ENCODE assay signal across 8 mouse cellular contexts in genomic region chr5:114825978-114826691, GRCm38 (mm10). TPM values are rescaled to one million over a fixed set of nuclear protein-coding genes. Genes with fewer than 3 reads are reported as not detected.
DNase-seq lines count a peak whose midpoint lies in the region; ATAC-seq and TF ChIP-seq lines count a peak whose summit lies in the region.

No protein-coding gene starts in this region.

- H3K4me1 ChIP-seq in forebrain, embryonic 15.5 days, result peaks cover 15% of the 10 kb centered on the region
- H3K4me1 ChIP-seq in intestine, postnatal 0 days (replicated peaks; ENCODE audit: control insufficient read depth, insufficient read depth, low read length), result no peaks in the 10 kb centered on the region
- no peaks in the 10 kb centered on the region; the same call in 1 of the 2 replicates for H3K4me1 ChIP-seq in lung, adult 2 months (ENCODE audit: control insufficient read depth, insufficient read depth, low read length)
- H3K4me1 ChIP-seq in neural tube, embryonic 15.5 days, result peaks cover 14% of the 10 kb centered on the region

- H3K27ac ChIP-seq in layer of hippocampus, adult 2 months, result no peak overlapping the region
- H3K27ac ChIP-seq in forebrain, embryonic 15.5 days (replicated peaks), result peak overlapping the region; percentile 57; the same call in 1 of the 2 replicates
- peak overlapping the region; percentile 41 for H3K27ac ChIP-seq in intestine, postnatal 0 days (ENCODE audit: low read depth, low read length)
- peak overlapping the region; percentile 65 for H3K27ac ChIP-seq in neural tube, embryonic 15.5 days (replicated peaks)

- WGBS in forebrain, embryonic 15.5 days, result 12% methylated on average over 27 of the region's 27 CpGs
- 4% methylated on average over 27 of the region's 27 CpGs for WGBS in intestine, postnatal 0 days
- 7% methylated on average over 27 of the region's 27 CpGs for WGBS in lung, adult 2 months
- WGBS in neural tube, embryonic 15.5 days, result 9% methylated on average over 27 of the region's 27 CpGs

- peak overlapping the region; percentile 36 for H3K9ac ChIP-seq in forebrain, embryonic 15.5 days (replicated peaks)
- no peak overlapping the region for H3K9ac ChIP-seq in intestine, postnatal 0 days (ENCODE audit: low read depth, low read length)
- peak overlapping the region; percentile 34 for H3K9ac ChIP-seq in neural tube, embryonic 15.5 days (replicated peaks)

- no peaks in the 10 kb centered on the region for H3K27me3 ChIP-seq in forebrain, embryonic 15.5 days
- H3K27me3 ChIP-seq in intestine, postnatal 0 days (replicated peaks; ENCODE audit: control insufficient read depth, insufficient read depth, low read length), result no peaks in the 10 kb centered on the region
- H3K27me3 ChIP-seq in neural tube, embryonic 15.5 days (replicated peaks), result no peaks in the 10 kb centered on the region

- 0 out of 2 replicates have a peak, but pooled peaks cover 3% of the 10 kb centered on the region for H3K36me3 ChIP-seq in forebrain, embryonic 15.5 days
- H3K36me3 ChIP-seq in intestine, postnatal 0 days (ENCODE audit: control insufficient read depth, insufficient read depth), result no peaks in the 10 kb centered on the region
- 0 out of 2 replicates have a peak, but pooled peaks cover 4% of the 10 kb centered on the region for H3K36me3 ChIP-seq in neural tube, embryonic 15.5 days

- TF ChIP-seq CTCF in layer of hippocampus, adult 2 months (conservative IDR thresholded peaks at IDR 0.05), result peak; percentile 27; the same call in 1 of the 2 replicates
- TF ChIP-seq CTCF in intestine, postnatal 0 days (IDR thresholded peaks at IDR 0.05; ENCODE audit: low read depth), result peak; percentile 46
- TF ChIP-seq CTCF in lung, adult 2 months (IDR thresholded peaks at IDR 0.05; ENCODE audit: insufficient read depth, low read length), result no peak

- H3K4me3 ChIP-seq in layer of hippocampus, adult 2 months, result peak overlapping the region; percentile 39; the same call in 1 of the 2 replicates
- peak overlapping the region; percentile 39 for H3K4me3 ChIP-seq in forebrain, embryonic 15.5 days
- peak overlapping the region; percentile 37 for H3K4me3 ChIP-seq in intestine, postnatal 0 days (ENCODE audit: low read depth, low read length)
- H3K4me3 ChIP-seq in lung, adult 2 months (replicated peaks; ENCODE audit: extremely low read depth, low read depth, low read length), result peak overlapping the region; percentile 36
- peak overlapping the region; percentile 36 for H3K4me3 ChIP-seq in neural tube, embryonic 15.5 days (replicated peaks)

- peak; percentile 62 for ATAC-seq in forebrain, embryonic 15.5 days (replicated peaks)
- ATAC-seq in intestine, postnatal 0 days, result peak; percentile 96
- peak; percentile 74 for ATAC-seq in neural tube, embryonic 15.5 days (ENCODE audit: low FRiP score)

- no peak for DNase-seq in layer of hippocampus, adult 2 months (ENCODE audit: low spot score in 2 of 2)
- no peak for DNase-seq in layer of hippocampus, adult 9-11 months
- peak; percentile 77 for DNase-seq in cerebellum, adult 11-12 months
- peak; percentile 53 for DNase-seq in lung, adult 2 months
- DNase-seq in thymus, postnatal 4 days, result peak; percentile 95

- H3K4me2 ChIP-seq in forebrain, embryonic 15.5 days (replicated peaks), result peak overlapping the region; percentile 62
- H3K4me2 ChIP-seq in intestine, postnatal 0 days (replicated peaks; ENCODE audit: low read depth), result peak overlapping the region; percentile 63
- H3K4me2 ChIP-seq in neural tube, embryonic 15.5 days, result peak overlapping the region; percentile 75

- no peak for TF ChIP-seq POLR2A in lung, adult 2 months (IDR thresholded peaks at IDR 0.05; ENCODE audit: borderline replicate concordance, extremely low read depth, low read depth, low read length)

- no peaks in the 10 kb centered on the region; the same call in 1 of the 2 replicates for H3K9me3 ChIP-seq in forebrain, embryonic 15.5 days
- no peaks in the 10 kb centered on the region for H3K9me3 ChIP-seq in intestine, postnatal 0 days (ENCODE audit: control insufficient read depth)
- H3K9me3 ChIP-seq in neural tube, embryonic 15.5 days (replicated peaks), result no peaks in the 10 kb centered on the region

RNA-seq across cellular contexts. Expression of gene 1500011B03Rik, which starts 2.9 kb away (rescaled TPM):
- total RNA-seq in layer of hippocampus, adult 2 months (2021), result 100 to 1,000 TPM; 136 to 154 TPM
- 215 and 218 TPM in 2 replicates for polyA plus RNA-seq in forebrain, embryonic 15.5 days (2015; fragmentation: Nextera tagmentation; extraction: Ambion mirVana)
- polyA plus RNA-seq in intestine, postnatal 0 days (2015; fragmentation: Nextera tagmentation; extraction: Ambion mirVana), result 59.0 and 60.5 TPM in 2 replicates
- polyA plus RNA-seq in lung, adult 2 months (2012; rRNA removed), result 16.7 and 26.0 TPM in 2 replicates
- polyA plus RNA-seq in neural tube, embryonic 15.5 days (2015; fragmentation: Nextera tagmentation; extraction: Ambion mirVana), result 254 and 302 TPM in 2 replicates

RNA-seq across cellular contexts. Expression of gene 4930519G04Rik, which starts 27.3 kb away (rescaled TPM):
- not detected for total RNA-seq in layer of hippocampus, adult 2 months (2021)
- polyA plus RNA-seq in forebrain, embryonic 15.5 days (2015; fragmentation: Nextera tagmentation; extraction: Ambion mirVana), result not detected in 2 replicates
- not detected in 2 replicates for polyA plus RNA-seq in intestine, postnatal 0 days (2015; fragmentation: Nextera tagmentation; extraction: Ambion mirVana)
- polyA plus RNA-seq in lung, adult 2 months (2012; rRNA removed), result not detected in 2 replicates
- not detected in 2 replicates for polyA plus RNA-seq in neural tube, embryonic 15.5 days (2015; fragmentation: Nextera tagmentation; extraction: Ambion mirVana)

RNA-seq across cellular contexts. Expression of gene Gm9936, which starts 32.3 kb away (rescaled TPM):
- total RNA-seq in layer of hippocampus, adult 2 months (2021), result under 1 TPM; 0.51 to 0.59 TPM
- 1.6 and 2.1 TPM in 2 replicates for polyA plus RNA-seq in forebrain, embryonic 15.5 days (2015; fragmentation: Nextera tagmentation; extraction: Ambion mirVana)
- polyA plus RNA-seq in intestine, postnatal 0 days (2015; fragmentation: Nextera tagmentation; extraction: Ambion mirVana), result 0.08 TPM in 1 of 2 replicates, not detected in the other
- polyA plus RNA-seq in lung, adult 2 months (2012; rRNA removed), result not detected in 2 replicates
- 2.0 and 2.1 TPM in 2 replicates for polyA plus RNA-seq in neural tube, embryonic 15.5 days (2015; fragmentation: Nextera tagmentation; extraction: Ambion mirVana)

RNA-seq across cellular contexts. Expression of gene Git2, which starts 50.8 kb away (rescaled TPM):
- 10 to 100 TPM; 45.7 to 47.5 TPM for total RNA-seq in layer of hippocampus, adult 2 months (2021)
- 46.6 and 52.5 TPM in 2 replicates for polyA plus RNA-seq in forebrain, embryonic 15.5 days (2015; fragmentation: Nextera tagmentation; extraction: Ambion mirVana)
- 13.8 and 17.8 TPM in 2 replicates for polyA plus RNA-seq in intestine, postnatal 0 days (2015; fragmentation: Nextera tagmentation; extraction: Ambion mirVana)
- 97.6 and 105 TPM in 2 replicates for polyA plus RNA-seq in lung, adult 2 months (2012; rRNA removed)
- 47.7 and 53.4 TPM in 2 replicates for polyA plus RNA-seq in neural tube, embryonic 15.5 days (2015; fragmentation: Nextera tagmentation; extraction: Ambion mirVana)

RNA-seq across cellular contexts. Expression of gene Ankrd13a, which starts 51.7 kb away (rescaled TPM):
- total RNA-seq in layer of hippocampus, adult 2 months (2021), result 10 to 100 TPM; 39.6 to 48.8 TPM
- 31.4 and 32.8 TPM in 2 replicates for polyA plus RNA-seq in forebrain, embryonic 15.5 days (2015; fragmentation: Nextera tagmentation; extraction: Ambion mirVana)
- polyA plus RNA-seq in intestine, postnatal 0 days (2015; fragmentation: Nextera tagmentation; extraction: Ambion mirVana), result 59.7 and 61.9 TPM in 2 replicates
- 92.1 and 104 TPM in 2 replicates for polyA plus RNA-seq in lung, adult 2 months (2012; rRNA removed)
- polyA plus RNA-seq in neural tube, embryonic 15.5 days (2015; fragmentation: Nextera tagmentation; extraction: Ambion mirVana), result 30.3 and 41.1 TPM in 2 replicates

Comparison
In these comparisons a context has a peak if more than half of its experiments do, and no peak if none do; other contexts are left out.
1. DNase-seq: peak in cerebellum, adult 11-12 months (single experiment), lung, adult 2 months (single experiment) and thymus, postnatal 4 days (single experiment); none in layer of hippocampus, adult 2 months (0 of 2) and layer of hippocampus, adult 9-11 months (single experiment).
2. Peak in every context shown above with its lines, with median percentiles within 50 percentile points of each other: H3K4me3 ChIP-seq, ATAC-seq and H3K4me2 ChIP-seq.